Mouse (Mus musculus): Measurements from ENCODE around the gene Gm45234.
A peak's percentile ranks its signal among the peaks of the same experiment; 100 is the strongest.

DNA sequence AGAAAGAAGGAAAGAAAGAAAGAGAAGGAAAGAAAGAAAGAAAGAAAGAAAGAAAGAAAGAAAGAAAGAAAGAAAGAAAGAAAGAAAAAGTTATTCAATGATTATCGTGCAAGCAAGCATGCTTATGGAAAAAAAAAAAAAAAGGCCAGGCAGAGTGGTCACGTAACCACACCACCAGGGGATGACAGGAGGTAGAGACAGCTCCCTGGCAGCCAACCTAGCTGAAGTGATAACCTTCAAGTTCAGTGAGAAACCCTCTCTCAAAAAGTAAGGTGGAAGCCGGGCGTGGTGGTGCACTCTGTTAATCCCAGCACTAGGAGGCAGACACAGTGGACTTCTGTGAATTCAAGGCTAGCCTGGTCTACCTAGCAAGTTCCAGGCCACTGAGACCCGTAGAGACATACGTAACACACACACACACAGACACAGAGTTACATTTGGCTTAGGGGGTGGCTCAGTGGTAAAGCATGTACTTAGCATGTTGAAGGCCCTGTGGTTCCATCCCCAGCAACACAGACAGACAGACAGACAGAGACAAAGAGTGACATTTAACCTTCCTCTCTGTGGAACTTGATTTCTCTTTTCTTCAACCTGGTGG lies 32.8 kb downstream of the Gm45234 start:
- TF ChIP-seq CTCF (IDR thresholded peaks at IDR 0.05; ENCODE audit: low read depth): peak; percentile 17; the same call in 1 of the 2 replicates
- no peak for TF ChIP-seq EP300 (IDR thresholded peaks at IDR 0.05; ENCODE audit: low read depth)

Data from liver, embryonic 14.5 days (tissue).